Mouse (Mus musculus): ENCODE measurements around the gene Slit3.

GRCm38 (mm10) chr11:35326346-35326745 lies 205.3 kb downstream of the Slit3 start:
- no peak for TF ChIP-seq CTCF (IDR thresholded peaks at IDR 0.05; ENCODE audit: low read depth)
- TF ChIP-seq EP300 (IDR thresholded peaks at IDR 0.05; ENCODE audit: low read depth) = no peak
